Mouse (Mus musculus): ENCODE results near the gene Zswim4. TPM values are rescaled to one million over a fixed set of nuclear protein-coding genes. Genes with fewer than 3 reads are reported as not detected.

The Zswim4 gene
- polyA plus RNA-seq, 1 experiment from 2014 or later: 8.0 TPM

GRCm38 (mm10) chr8:84190191-84190867, 46.5 kb downstream of the Zswim4 start:
- TF ChIP-seq CTCF (IDR thresholded peaks at IDR 0.05; ENCODE audit: low read depth) (peak; percentile 39), EP300 (optimal IDR thresholded peaks at IDR 0.05) (no peak)
- Histone ChIP-seq H3K9ac (ENCODE audit: low read length) (no peak overlapping the region), H3K36me3 (ENCODE audit: control insufficient read depth, insufficient read depth, low read length) (no peaks in the 10 kb centered on the region), H3K4me1 (replicated peaks; ENCODE audit: control insufficient read depth, insufficient read depth) (peaks cover 5% of the 10 kb centered on the region; the same call in 1 of the 2 replicates), H3K27ac (replicated peaks) (no peak overlapping the region; the same call in 1 of the 2 replicates), H3K4me3 (ENCODE audit: low read depth, low read length) (no peak overlapping the region), H3K27me3 (ENCODE audit: control insufficient read depth, insufficient read depth, low read length) (no peaks in the 10 kb centered on the region), H3K9me3 (ENCODE audit: control insufficient read depth, low read length) (no peaks in the 10 kb centered on the region), H3K4me2 (replicated peaks; ENCODE audit: low read depth) (no peak overlapping the region)
- WGBS: 90% methylated on average over 7 of the region's 7 CpGs
- ATAC-seq (ENCODE audit: low FRiP score, low TSS enrichment) (no peak), DNase-seq (ENCODE audit: low spot score) (no peak)

GRCm38 (mm10) chr8:84189603-84190002, 47.3 kb downstream of the Zswim4 start:
- DNase-seq (ENCODE audit: low spot score) (no peak), ATAC-seq (ENCODE audit: low FRiP score, low TSS enrichment) (no peak)
- H3K27ac ChIP-seq (replicated peaks): no peak overlapping the region; the same call in 1 of the 2 replicates
- H3K4me2 ChIP-seq (replicated peaks; ENCODE audit: low read depth): no peak overlapping the region
- TF ChIP-seq EP300 (optimal IDR thresholded peaks at IDR 0.05): no peak
- no peak for TF ChIP-seq CTCF (IDR thresholded peaks at IDR 0.05; ENCODE audit: low read depth)
- H3K4me3 ChIP-seq (ENCODE audit: low read depth, low read length): no peak overlapping the region
- H3K9me3 ChIP-seq (ENCODE audit: control insufficient read depth, low read length): no peaks in the 10 kb centered on the region
- H3K27me3 ChIP-seq (ENCODE audit: control insufficient read depth, insufficient read depth, low read length): no peaks in the 10 kb centered on the region
- no peaks in the 10 kb centered on the region for H3K36me3 ChIP-seq (ENCODE audit: control insufficient read depth, insufficient read depth, low read length)
- peaks cover 5% of the 10 kb centered on the region; the same call in 1 of the 2 replicates for H3K4me1 ChIP-seq (replicated peaks; ENCODE audit: control insufficient read depth, insufficient read depth)
- 51% methylated on average over 4 of the region's 4 CpGs for WGBS
- no peak overlapping the region for H3K9ac ChIP-seq (ENCODE audit: low read length)

GRCm38 (mm10) chr8:84188671-84189070, 48.2 kb downstream of the Zswim4 start:
- Histone ChIP-seq H3K27ac (replicated peaks) (0 out of 2 replicates have a peak overlapping the region, but pooled peaks have one; percentile 24), H3K4me3 (ENCODE audit: low read depth, low read length) (no peak overlapping the region), H3K36me3 (ENCODE audit: control insufficient read depth, insufficient read depth, low read length) (no peaks in the 10 kb centered on the region), H3K9me3 (ENCODE audit: control insufficient read depth, low read length) (no peaks in the 10 kb centered on the region), H3K9ac (ENCODE audit: low read length) (0 out of 2 replicates have a peak overlapping the region, but pooled peaks have one; percentile 23), H3K4me1 (replicated peaks; ENCODE audit: control insufficient read depth, insufficient read depth) (peaks cover 10% of the 10 kb centered on the region), H3K27me3 (ENCODE audit: control insufficient read depth, insufficient read depth, low read length) (no peaks in the 10 kb centered on the region), H3K4me2 (replicated peaks; ENCODE audit: low read depth) (no peak overlapping the region)
- ATAC-seq (ENCODE audit: low FRiP score, low TSS enrichment) (no peak), DNase-seq (ENCODE audit: low spot score) (peak; percentile 35)
- WGBS: 65% methylated on average over 10 of the region's 10 CpGs
- TF ChIP-seq CTCF (IDR thresholded peaks at IDR 0.05; ENCODE audit: low read depth) (no peak), EP300 (optimal IDR thresholded peaks at IDR 0.05) (no peak)

GRCm38 (mm10) chr8:84187065-84187755, 49.6 kb downstream of the Zswim4 start:
- Histone ChIP-seq H3K4me2 (replicated peaks; ENCODE audit: low read depth) (peak overlapping the region; percentile 70), H3K27ac (replicated peaks) (peak overlapping the region; percentile 53), H3K9me3 (ENCODE audit: control insufficient read depth, low read length) (no peaks in the 10 kb centered on the region), H3K36me3 (ENCODE audit: control insufficient read depth, insufficient read depth, low read length) (no peaks in the 10 kb centered on the region), H3K27me3 (ENCODE audit: control insufficient read depth, insufficient read depth, low read length) (no peaks in the 10 kb centered on the region), H3K4me3 (ENCODE audit: low read depth, low read length) (peak overlapping the region; percentile 24), H3K9ac (ENCODE audit: low read length) (peak overlapping the region; percentile 55), H3K4me1 (replicated peaks; ENCODE audit: control insufficient read depth, insufficient read depth) (peaks cover 10% of the 10 kb centered on the region)
- ATAC-seq (ENCODE audit: low FRiP score, low TSS enrichment) (no peak), DNase-seq (ENCODE audit: low spot score) (peak; percentile 62)
- 6% methylated on average over 21 of the region's 21 CpGs for WGBS
- peak; percentile 86 for TF ChIP-seq CTCF (IDR thresholded peaks at IDR 0.05; ENCODE audit: low read depth)
- TF ChIP-seq EP300 (optimal IDR thresholded peaks at IDR 0.05): no peak

GRCm38 (mm10) chr8:84186547-84186946, 50.3 kb downstream of the Zswim4 start:
- no peaks in the 10 kb centered on the region for H3K36me3 ChIP-seq (ENCODE audit: control insufficient read depth, insufficient read depth, low read length)
- TF ChIP-seq EP300 (optimal IDR thresholded peaks at IDR 0.05): no peak
- TF ChIP-seq CTCF (IDR thresholded peaks at IDR 0.05; ENCODE audit: low read depth): peak; percentile 97
- no peaks in the 10 kb centered on the region for H3K27me3 ChIP-seq (ENCODE audit: control insufficient read depth, insufficient read depth, low read length)
- ATAC-seq (ENCODE audit: low FRiP score, low TSS enrichment) (peak; percentile 33; the same call in 1 of the 2 replicates), DNase-seq (ENCODE audit: low spot score) (peak; percentile 74)
- peak overlapping the region; percentile 53 for H3K27ac ChIP-seq (replicated peaks)
- peak overlapping the region; percentile 55 for H3K9ac ChIP-seq (ENCODE audit: low read length)
- peak overlapping the region; percentile 24 for H3K4me3 ChIP-seq (ENCODE audit: low read depth, low read length)
- peak overlapping the region; percentile 70 for H3K4me2 ChIP-seq (replicated peaks; ENCODE audit: low read depth)
- WGBS: 1% methylated on average over 12 of the region's 12 CpGs
- no peaks in the 10 kb centered on the region for H3K9me3 ChIP-seq (ENCODE audit: control insufficient read depth, low read length)
- peaks cover 6% of the 10 kb centered on the region for H3K4me1 ChIP-seq (replicated peaks; ENCODE audit: control insufficient read depth, insufficient read depth)

- Histone ChIP-seq H3K9me3 (ENCODE audit: control insufficient read depth, low read length) (no peaks in the 10 kb centered on the region), H3K4me3 (ENCODE audit: low read depth, low read length) (peak within 1 kb of the TSS; percentile 72), H3K4me2 (replicated peaks; ENCODE audit: low read depth) (peak within 1 kb of the TSS; percentile 95), H3K4me1 (replicated peaks; ENCODE audit: control insufficient read depth, insufficient read depth) (peaks cover 7% of the 10 kb centered on the region), H3K27me3 (ENCODE audit: control insufficient read depth, insufficient read depth, low read length) (no peaks in the 10 kb centered on the region), H3K27ac (replicated peaks) (no peak within 1 kb of the TSS), H3K9ac (ENCODE audit: low read length) (peak within 1 kb of the TSS; percentile 87), H3K36me3 (ENCODE audit: control insufficient read depth, insufficient read depth, low read length) (no peaks in the 10 kb centered on the region)
- TF ChIP-seq CTCF (IDR thresholded peaks at IDR 0.05; ENCODE audit: low read depth) (no peak), EP300 (optimal IDR thresholded peaks at IDR 0.05) (no peak)
- 79% methylated on average over 7 of the region's 7 CpGs for WGBS
- DNase-seq (ENCODE audit: low spot score): no peak
- no peak for ATAC-seq (ENCODE audit: low FRiP score, low TSS enrichment)
Measured at GRCm38 (mm10) chr8:84185117-84185516, 51.7 kb downstream of the Zswim4 start, which contains the start of gene Nanos3. Gene Nanos3, minus strand, starts transcription at chr8:84185217.
